Mouse (Mus musculus) cerebellum, adult 2 months (tissue): Measurements from ENCODE around the gene Gm43738.

ENCODE experiments used
- CTCF ChIP-seq: fragments of 200-500 bp; IDR thresholded peaks from 2 replicates; pipeline ENCODE4 v1.5.1; 2011; ENCODE audit warnings: low read depth, mild to moderate bottlenecking, control low read depth, low read length, moderate library complexity, borderline replicate concordance; ENCODE audit not compliant: insufficient read depth
- POLR2A ChIP-seq: fragments of 200-500 bp; IDR thresholded peaks from 2 replicates; pipeline ENCODE4 v1.6.1; 2011; ENCODE audit warnings: low read length, control low read depth, borderline replicate concordance; ENCODE audit not compliant: insufficient read depth

- TF ChIP-seq CTCF (no peak), POLR2A (no peak)
Observed at GRCm38 (mm10) chr3:89147979-89148311, 47.0 kb upstream of the Gm43738 start.
